Mouse (Mus musculus): ENCODE results near the gene Fis1. TPM values are rescaled to one million over a fixed set of nuclear protein-coding genes. Genes with fewer than 3 reads are reported as not detected.
A peak's percentile ranks its signal among the peaks of the same experiment; 100 is the strongest.
"Not testable (repeated sequence)": the region's sequence is repeated elsewhere in the genome, so short reads cannot be mapped to it uniquely, and the experiment has no call there.

Gene Fis1
- polyA plus RNA-seq, 1 experiment from 2014 or later = 269 TPM

DNA sequence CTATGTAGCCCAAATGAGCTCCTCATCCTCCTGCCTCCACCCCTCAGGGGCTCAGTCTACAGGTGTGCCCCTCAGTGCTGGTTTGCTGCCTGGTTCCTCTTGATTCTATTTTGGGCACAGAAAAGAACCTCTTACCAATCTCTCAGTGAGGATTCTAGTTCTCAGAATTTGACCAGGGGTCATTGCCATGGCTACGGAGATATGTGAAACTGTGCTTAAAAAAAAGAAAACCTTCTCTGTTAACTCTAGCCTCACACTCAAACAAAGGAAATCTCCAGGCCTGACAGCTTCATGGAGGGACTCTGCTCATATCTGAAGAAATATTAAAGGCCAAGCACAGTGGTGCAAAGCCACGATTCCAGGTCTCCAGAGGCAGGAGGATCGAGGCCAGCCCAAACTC lies 10.3 kb upstream of the Fis1 start:
- Histone ChIP-seq H3K4me1 (replicated peaks) (no peaks in the 10 kb centered on the region), H3K27ac (no peak overlapping the region), H3K36me3 (no peaks in the 10 kb centered on the region), H3K27me3 (no peaks in the 10 kb centered on the region), H3K4me2 (no peak overlapping the region), H3K4me3 (replicated peaks) (no peak overlapping the region), H3K9me3 (no peaks in the 10 kb centered on the region), H3K9ac (replicated peaks) (no peak overlapping the region)
- 84% methylated on average over 3 of the region's 3 CpGs for WGBS
- ATAC-seq (ENCODE audit: insufficient number of reproducible peaks, insufficient read depth, low FRiP score, low TSS enrichment, low read depth) = no peak

GRCm38 (mm10) chr5:136943382-136943781 lies 9.7 kb upstream of the Fis1 start:
- no peak overlapping the region for H3K4me2 ChIP-seq
- no peak overlapping the region for H3K4me3 ChIP-seq (replicated peaks)
- no peaks in the 10 kb centered on the region for H3K27me3 ChIP-seq
- ATAC-seq (ENCODE audit: insufficient number of reproducible peaks, insufficient read depth, low FRiP score, low TSS enrichment, low read depth) = no peak
- H3K36me3 ChIP-seq = no peaks in the 10 kb centered on the region
- no peak overlapping the region for H3K9ac ChIP-seq (replicated peaks)
- 79% methylated on average over 2 of the region's 2 CpGs for WGBS
- no peak overlapping the region for H3K27ac ChIP-seq
- H3K4me1 ChIP-seq (replicated peaks) = no peaks in the 10 kb centered on the region
- H3K9me3 ChIP-seq = no peaks in the 10 kb centered on the region

- no peaks in the 10 kb centered on the region for H3K4me1 ChIP-seq (replicated peaks)
- no peak for ATAC-seq (ENCODE audit: insufficient number of reproducible peaks, insufficient read depth, low FRiP score, low TSS enrichment, low read depth)
Measured at GRCm38 (mm10) chr5:136945084-136945483, 8.0 kb upstream of the Fis1 start.

GRCm38 (mm10) chr5:136947874-136948273 lies 5.2 kb upstream of the Fis1 start:
- no peak overlapping the region for H3K9ac ChIP-seq (replicated peaks)
- ATAC-seq (ENCODE audit: insufficient number of reproducible peaks, insufficient read depth, low FRiP score, low TSS enrichment, low read depth) = no peak
- no peaks in the 10 kb centered on the region for H3K36me3 ChIP-seq
- no peak overlapping the region for H3K4me3 ChIP-seq (replicated peaks)
- 0 out of 2 replicates have a peak, but pooled peaks cover 4% of the 10 kb centered on the region for H3K4me1 ChIP-seq (replicated peaks)
- no peaks in the 10 kb centered on the region for H3K27me3 ChIP-seq
- H3K4me2 ChIP-seq = no peak overlapping the region
- H3K27ac ChIP-seq = no peak overlapping the region
- H3K9me3 ChIP-seq = no peaks in the 10 kb centered on the region

More at GRCm38 (mm10) chr5:136945084-136945483, 8.0 kb upstream of the Fis1 start:
- H3K4me3 ChIP-seq (replicated peaks) = no peak overlapping the region
- 78% methylated on average over 12 of the region's 12 CpGs for WGBS
- no peaks in the 10 kb centered on the region for H3K27me3 ChIP-seq
- H3K4me2 ChIP-seq = no peak overlapping the region
- no peak overlapping the region for H3K9ac ChIP-seq (replicated peaks)
- no peak overlapping the region for H3K27ac ChIP-seq
- no peaks in the 10 kb centered on the region for H3K36me3 ChIP-seq
- no peaks in the 10 kb centered on the region for H3K9me3 ChIP-seq

DNA sequence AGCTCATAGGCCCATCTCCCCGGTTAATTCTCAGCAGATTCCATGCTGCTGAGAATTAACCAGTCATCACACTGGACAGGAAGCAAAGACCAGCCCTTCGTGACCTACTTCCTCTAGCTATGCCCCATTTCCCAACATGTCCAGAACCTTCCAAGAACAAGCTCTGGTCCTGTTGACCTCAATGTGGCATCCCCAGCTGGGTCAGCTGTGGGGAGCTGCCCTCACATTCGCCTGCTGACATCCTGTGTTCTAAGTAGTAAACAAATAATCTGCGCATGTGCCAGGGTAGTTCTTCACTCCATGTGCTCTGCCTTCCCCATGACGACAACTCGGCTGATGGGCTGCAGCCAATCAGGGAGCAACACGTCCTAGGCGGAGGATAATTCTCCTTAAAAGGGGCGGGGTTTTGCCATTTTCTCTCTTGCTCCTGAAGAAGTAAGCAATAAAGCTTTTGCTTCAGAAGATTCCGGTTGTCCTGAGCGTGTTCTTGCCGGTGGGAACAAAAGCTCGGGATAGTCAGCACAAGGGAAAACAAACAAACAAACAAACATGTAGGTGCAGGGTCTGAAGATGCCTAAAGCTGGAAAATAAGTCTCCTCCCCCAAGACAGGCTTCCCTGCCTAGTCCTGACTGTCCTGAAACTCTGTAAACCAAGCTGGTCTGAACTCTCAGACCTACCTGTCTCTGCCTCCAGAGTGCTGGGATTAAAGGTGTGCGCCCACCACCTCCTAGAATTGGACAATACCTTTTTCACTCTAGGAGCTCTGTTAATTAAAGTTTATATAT lies 3.3 kb upstream of the Fis1 start:
- H3K4me3 ChIP-seq (replicated peaks); H3K9ac ChIP-seq (replicated peaks); H3K9me3 ChIP-seq; H3K36me3 ChIP-seq; H3K27ac ChIP-seq; H3K4me2 ChIP-seq; ATAC-seq (ENCODE audit: insufficient number of reproducible peaks, insufficient read depth, low FRiP score, low TSS enrichment, low read depth); H3K27me3 ChIP-seq: not testable (repeated sequence)
- peaks cover 12% of the 10 kb centered on the region for H3K4me1 ChIP-seq (replicated peaks)
- WGBS = 82% methylated on average over 14 of the region's 14 CpGs

DNA sequence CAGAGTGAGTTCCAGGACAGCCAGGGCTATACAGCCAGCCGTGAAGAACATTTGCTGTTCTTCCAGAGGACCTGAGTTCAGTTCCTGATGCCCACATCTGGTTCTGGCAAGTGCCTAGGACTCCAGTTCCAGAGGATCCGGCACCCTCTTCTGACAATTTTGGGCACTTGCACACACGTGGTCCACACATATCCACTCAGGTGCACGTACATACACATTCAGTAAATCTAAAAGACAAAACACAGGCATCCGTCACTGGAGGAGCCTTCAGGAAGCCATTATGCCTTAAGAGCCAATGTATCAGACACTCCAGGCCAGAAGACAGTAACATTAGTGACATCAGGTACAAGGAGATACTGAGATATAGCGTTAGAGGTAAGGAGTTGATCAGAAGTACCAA lies 2.6 kb upstream of the Fis1 start:
- no peak overlapping the region for H3K4me2 ChIP-seq
- no peak overlapping the region for H3K9ac ChIP-seq (replicated peaks)
- no peaks in the 10 kb centered on the region for H3K27me3 ChIP-seq
- ATAC-seq (ENCODE audit: insufficient number of reproducible peaks, insufficient read depth, low FRiP score, low TSS enrichment, low read depth) = no peak
- H3K4me1 ChIP-seq (replicated peaks) = peaks cover 14% of the 10 kb centered on the region
- H3K36me3 ChIP-seq = no peaks in the 10 kb centered on the region
- no peak overlapping the region for H3K4me3 ChIP-seq (replicated peaks)
- no peaks in the 10 kb centered on the region for H3K9me3 ChIP-seq
- H3K27ac ChIP-seq = no peak overlapping the region
- 90% methylated on average over 6 of the region's 6 CpGs for WGBS

DNA sequence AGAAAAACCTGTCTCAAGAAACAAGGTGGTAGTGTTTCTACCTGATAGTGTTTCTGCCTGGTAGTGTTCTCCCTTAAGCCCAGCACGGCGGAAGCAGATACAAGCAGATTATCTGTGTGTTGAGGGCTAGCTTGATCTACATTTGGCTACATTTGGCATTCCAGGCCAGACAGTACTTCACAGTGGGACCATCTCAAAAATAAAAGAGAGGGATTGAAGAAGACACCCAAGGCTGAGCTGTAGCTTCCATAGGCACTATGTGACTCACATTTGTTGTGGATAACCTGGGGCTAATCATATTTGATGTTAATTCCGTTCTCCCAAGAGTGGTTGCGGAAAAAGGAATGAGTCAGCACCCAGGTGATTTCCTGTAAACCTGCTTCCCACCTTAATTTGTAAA lies 922 bp upstream of the Fis1 start:
- peaks cover 7% of the 10 kb centered on the region; the same call in 1 of the 2 replicates for H3K36me3 ChIP-seq
- 73% methylated on average over 4 of the region's 4 CpGs for WGBS
- no peaks in the 10 kb centered on the region for H3K27me3 ChIP-seq
- H3K9me3 ChIP-seq = no peaks in the 10 kb centered on the region
- no peak for ATAC-seq (ENCODE audit: insufficient number of reproducible peaks, insufficient read depth, low FRiP score, low TSS enrichment, low read depth)
- no peak overlapping the region for H3K4me3 ChIP-seq (replicated peaks)
- H3K27ac ChIP-seq = no peak overlapping the region
- H3K4me1 ChIP-seq (replicated peaks) = peaks cover 17% of the 10 kb centered on the region
- no peak overlapping the region for H3K9ac ChIP-seq (replicated peaks)
- H3K4me2 ChIP-seq = peak overlapping the region; percentile 79; the same call in 1 of the 2 replicates

DNA sequence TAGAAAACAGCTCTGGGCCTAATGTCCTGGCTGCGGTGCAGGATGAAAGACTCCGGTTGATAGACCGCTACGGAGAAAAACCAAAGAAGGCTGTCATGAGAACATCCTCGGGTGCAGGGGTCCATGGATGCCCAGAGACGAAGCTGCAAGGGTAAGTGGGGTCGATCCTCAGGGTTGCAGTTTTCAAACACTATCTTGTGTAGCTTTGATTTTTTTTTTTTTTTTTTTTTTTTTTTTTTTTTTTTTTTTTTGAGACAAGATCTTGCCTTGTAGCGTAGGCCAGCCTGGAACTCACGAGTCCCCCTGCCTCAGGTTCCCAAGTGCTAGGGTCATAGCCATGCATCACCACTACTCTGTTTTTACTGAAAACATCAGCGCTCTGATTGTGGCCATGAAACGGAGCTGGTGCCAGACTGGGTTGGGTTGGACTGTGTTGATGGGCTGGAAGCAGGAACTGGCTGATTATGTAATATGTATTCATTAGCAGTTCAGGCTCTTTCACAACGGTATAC lies 421 bp downstream of the Fis1 start:
- 3% methylated on average over 12 of the region's 12 CpGs for WGBS
- ATAC-seq (ENCODE audit: insufficient number of reproducible peaks, insufficient read depth, low FRiP score, low TSS enrichment, low read depth) = no peak

GRCm38 (mm10) chr5:136955622-136956021 lies 2.5 kb downstream of the Fis1 start:
- no peaks in the 10 kb centered on the region for H3K9me3 ChIP-seq
- no peak overlapping the region for H3K4me2 ChIP-seq
- H3K27me3 ChIP-seq = no peaks in the 10 kb centered on the region
- H3K27ac ChIP-seq = no peak overlapping the region
- peaks cover 17% of the 10 kb centered on the region for H3K4me1 ChIP-seq (replicated peaks)
- no peak overlapping the region for H3K9ac ChIP-seq (replicated peaks)
- ATAC-seq (ENCODE audit: insufficient number of reproducible peaks, insufficient read depth, low FRiP score, low TSS enrichment, low read depth) = no peak
- no peak overlapping the region for H3K4me3 ChIP-seq (replicated peaks)
- 80% methylated on average over 4 of the region's 4 CpGs for WGBS
- peaks cover 10% of the 10 kb centered on the region; the same call in 1 of the 2 replicates for H3K36me3 ChIP-seq

More for the DNA sequence above, 421 bp downstream of the Fis1 start:
- no peaks in the 10 kb centered on the region for H3K27me3 ChIP-seq
- H3K4me2 ChIP-seq = peak overlapping the region; percentile 79
- peaks cover 17% of the 10 kb centered on the region for H3K4me1 ChIP-seq (replicated peaks)
- peak overlapping the region; percentile 64; the same call in 1 of the 2 replicates for H3K27ac ChIP-seq
- H3K36me3 ChIP-seq = peaks cover 10% of the 10 kb centered on the region; the same call in 1 of the 2 replicates
- no peaks in the 10 kb centered on the region for H3K9me3 ChIP-seq
- peak overlapping the region; percentile 74 for H3K4me3 ChIP-seq (replicated peaks)
- H3K9ac ChIP-seq (replicated peaks) = peak overlapping the region; percentile 74

DNA sequence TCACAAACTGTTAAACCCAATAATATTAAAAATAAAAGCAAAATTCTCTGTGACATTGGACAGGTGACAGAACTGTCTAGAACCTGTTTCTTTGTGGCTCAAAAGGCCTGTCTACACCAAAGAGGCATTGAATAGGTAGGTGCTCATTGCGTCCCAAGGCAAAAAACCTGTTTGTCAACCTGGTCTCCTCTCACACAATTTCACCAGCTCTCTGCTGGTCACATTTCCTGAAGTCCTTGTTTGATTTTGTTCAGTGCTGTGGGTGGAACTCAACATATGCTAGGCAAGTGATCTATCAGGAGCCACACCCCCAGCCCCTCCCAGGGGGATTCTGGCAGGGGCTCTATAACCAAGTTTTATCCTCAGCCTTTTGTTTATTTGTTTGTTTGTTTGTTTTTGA lies 4.2 kb downstream of the Fis1 start:
- H3K36me3 ChIP-seq = peaks cover 10% of the 10 kb centered on the region; the same call in 1 of the 2 replicates
- H3K9me3 ChIP-seq = no peaks in the 10 kb centered on the region
- H3K4me2 ChIP-seq = no peak overlapping the region
- no peak for ATAC-seq (ENCODE audit: insufficient number of reproducible peaks, insufficient read depth, low FRiP score, low TSS enrichment, low read depth)
- no peak overlapping the region for H3K9ac ChIP-seq (replicated peaks)
- H3K4me1 ChIP-seq (replicated peaks) = peaks cover 21% of the 10 kb centered on the region
- H3K4me3 ChIP-seq (replicated peaks) = no peak overlapping the region
- WGBS = 91% methylated on average over 1 of the region's 1 CpGs
- no peaks in the 10 kb centered on the region for H3K27me3 ChIP-seq
- H3K27ac ChIP-seq = no peak overlapping the region

DNA sequence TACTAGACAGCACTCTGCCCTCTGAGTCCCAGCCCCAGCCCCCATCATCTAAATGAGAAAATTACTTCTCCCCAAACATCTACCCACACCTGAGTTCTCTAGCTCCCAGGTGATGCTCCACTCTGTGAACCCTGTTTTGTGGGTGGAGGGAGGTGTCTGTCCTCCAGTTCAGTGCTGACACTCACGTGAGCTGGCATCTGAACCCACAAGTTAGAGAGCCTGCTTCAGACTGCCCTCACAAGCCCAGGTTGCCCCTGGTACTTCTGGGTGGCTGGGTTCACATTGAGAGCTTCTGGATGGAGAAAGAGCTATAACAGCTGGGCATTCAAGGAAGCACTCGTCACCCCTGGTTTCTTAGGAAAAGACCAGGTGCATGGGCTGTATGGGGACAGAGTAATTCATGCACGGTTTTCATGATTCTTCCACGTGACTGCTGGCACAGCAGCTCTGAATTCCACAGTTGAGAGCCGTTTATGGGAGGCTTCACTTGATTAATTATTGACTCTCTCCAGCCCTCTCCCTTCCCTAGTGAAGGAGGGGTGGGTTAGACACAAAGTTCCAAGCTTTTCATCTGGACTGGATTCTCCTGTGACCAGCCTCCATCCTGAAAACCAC lies 6.0 kb downstream of the Fis1 start:
- Histone ChIP-seq H3K4me2 (no peak overlapping the region), H3K9me3 (no peaks in the 10 kb centered on the region), H3K36me3 (peaks cover 21% of the 10 kb centered on the region), H3K27ac (no peak overlapping the region), H3K9ac (replicated peaks) (no peak overlapping the region), H3K4me3 (replicated peaks) (no peak overlapping the region), H3K4me1 (replicated peaks) (peaks cover 19% of the 10 kb centered on the region), H3K27me3 (no peaks in the 10 kb centered on the region)
- 71% methylated on average over 5 of the region's 5 CpGs for WGBS
- no peak for ATAC-seq (ENCODE audit: insufficient number of reproducible peaks, insufficient read depth, low FRiP score, low TSS enrichment, low read depth)
